Mouse (Mus musculus): ENCODE results near the gene Kif17. TPM values are rescaled to one million over a fixed set of nuclear protein-coding genes. Genes with fewer than 3 reads are reported as not detected.
A peak's percentile ranks its signal among the peaks of the same experiment; 100 is the strongest.

Gene Kif17
- polyA plus RNA-seq, 1 experiment from 2014 or later, result 1.9 TPM

GRCm38 (mm10) chr4:138252231-138252630 lies 2.0 kb downstream of the Kif17 start:
- peaks cover 19% of the 10 kb centered on the region for H3K4me1 ChIP-seq (ENCODE audit: control insufficient read depth, insufficient read depth, low read length)
- no peak for ATAC-seq (ENCODE audit: insufficient read depth, low FRiP score)
- no peaks in the 10 kb centered on the region for H3K9me3 ChIP-seq (replicated peaks; ENCODE audit: control insufficient read depth, low read length)
- H3K36me3 ChIP-seq (ENCODE audit: control insufficient read depth, insufficient read depth, low read length), result no peaks in the 10 kb centered on the region
- H3K27ac ChIP-seq (ENCODE audit: low read length), result no peak overlapping the region
- no peak overlapping the region for H3K9ac ChIP-seq (ENCODE audit: low read length)
- 23% methylated on average over 5 of the region's 5 CpGs for WGBS
- H3K4me3 ChIP-seq (replicated peaks; ENCODE audit: low read length), result no peak overlapping the region
- H3K27me3 ChIP-seq (ENCODE audit: control insufficient read depth, insufficient read depth, low read length), result peaks cover 10% of the 10 kb centered on the region
- H3K4me2 ChIP-seq (ENCODE audit: low read depth, low read length), result peak overlapping the region; percentile 44

- Histone ChIP-seq H3K27me3 (ENCODE audit: control insufficient read depth, insufficient read depth, low read length) (no peaks in the 10 kb centered on the region), H3K9ac (ENCODE audit: low read length) (no peak overlapping the region), H3K4me3 (replicated peaks; ENCODE audit: low read length) (no peak overlapping the region), H3K27ac (ENCODE audit: low read length) (no peak overlapping the region), H3K36me3 (ENCODE audit: control insufficient read depth, insufficient read depth, low read length) (no peaks in the 10 kb centered on the region), H3K9me3 (replicated peaks; ENCODE audit: control insufficient read depth, low read length) (no peaks in the 10 kb centered on the region), H3K4me2 (ENCODE audit: low read depth, low read length) (no peak overlapping the region), H3K4me1 (ENCODE audit: control insufficient read depth, insufficient read depth, low read length) (no peaks in the 10 kb centered on the region)
- WGBS, result 77% methylated on average over 22 of the region's 22 CpGs
- ATAC-seq (ENCODE audit: insufficient read depth, low FRiP score), result no peak
Measured at GRCm38 (mm10) chr4:138257116-138257687, 7.0 kb downstream of the Kif17 start.

GRCm38 (mm10) chr4:138258663-138259062 lies 8.4 kb downstream of the Kif17 start:
- H3K27me3 ChIP-seq (ENCODE audit: control insufficient read depth, insufficient read depth, low read length), result peaks cover 6% of the 10 kb centered on the region
- no peak overlapping the region for H3K9ac ChIP-seq (ENCODE audit: low read length)
- WGBS, result 75% methylated on average over 7 of the region's 7 CpGs
- no peaks in the 10 kb centered on the region for H3K36me3 ChIP-seq (ENCODE audit: control insufficient read depth, insufficient read depth, low read length)
- H3K4me3 ChIP-seq (replicated peaks; ENCODE audit: low read length), result no peak overlapping the region
- H3K4me1 ChIP-seq (ENCODE audit: control insufficient read depth, insufficient read depth, low read length), result 0 out of 2 replicates have a peak, but pooled peaks cover 3% of the 10 kb centered on the region
- H3K4me2 ChIP-seq (ENCODE audit: low read depth, low read length), result no peak overlapping the region
- no peak for ATAC-seq (ENCODE audit: insufficient read depth, low FRiP score)
- no peak overlapping the region for H3K27ac ChIP-seq (ENCODE audit: low read length)
- no peaks in the 10 kb centered on the region for H3K9me3 ChIP-seq (replicated peaks; ENCODE audit: control insufficient read depth, low read length)

- no peak overlapping the region for H3K4me3 ChIP-seq (replicated peaks; ENCODE audit: low read length)
- H3K9me3 ChIP-seq (replicated peaks; ENCODE audit: control insufficient read depth, low read length), result no peaks in the 10 kb centered on the region
- peaks cover 6% of the 10 kb centered on the region for H3K27me3 ChIP-seq (ENCODE audit: control insufficient read depth, insufficient read depth, low read length)
- no peak overlapping the region for H3K27ac ChIP-seq (ENCODE audit: low read length)
- ATAC-seq (ENCODE audit: insufficient read depth, low FRiP score), result no peak
- WGBS, result 78% methylated on average over 5 of the region's 5 CpGs
- H3K9ac ChIP-seq (ENCODE audit: low read length), result no peak overlapping the region
- no peaks in the 10 kb centered on the region for H3K36me3 ChIP-seq (ENCODE audit: control insufficient read depth, insufficient read depth, low read length)
- H3K4me1 ChIP-seq (ENCODE audit: control insufficient read depth, insufficient read depth, low read length), result 0 out of 2 replicates have a peak, but pooled peaks cover 3% of the 10 kb centered on the region
- H3K4me2 ChIP-seq (ENCODE audit: low read depth, low read length), result no peak overlapping the region
Measured at GRCm38 (mm10) chr4:138259482-138259881, 9.2 kb downstream of the Kif17 start.

GRCm38 (mm10) chr4:138261843-138262681 lies 11.8 kb downstream of the Kif17 start:
- Histone ChIP-seq H3K27me3 (ENCODE audit: control insufficient read depth, insufficient read depth, low read length) (peaks cover 6% of the 10 kb centered on the region), H3K9ac (ENCODE audit: low read length) (peak overlapping the region; percentile 67), H3K4me1 (ENCODE audit: control insufficient read depth, insufficient read depth, low read length) (0 out of 2 replicates have a peak, but pooled peaks cover 3% of the 10 kb centered on the region), H3K4me2 (ENCODE audit: low read depth, low read length) (peak overlapping the region; percentile 87), H3K9me3 (replicated peaks; ENCODE audit: control insufficient read depth, low read length) (no peaks in the 10 kb centered on the region), H3K4me3 (replicated peaks; ENCODE audit: low read length) (peak overlapping the region; percentile 72), H3K36me3 (ENCODE audit: control insufficient read depth, insufficient read depth, low read length) (no peaks in the 10 kb centered on the region), H3K27ac (ENCODE audit: low read length) (no peak overlapping the region)
- under 1% methylated on average over 76 of the region's 78 CpGs for WGBS
- peak; percentile 92 for ATAC-seq (ENCODE audit: insufficient read depth, low FRiP score)

GRCm38 (mm10) chr4:138267869-138268268 lies 17.6 kb downstream of the Kif17 start:
- H3K9me3 ChIP-seq (replicated peaks; ENCODE audit: control insufficient read depth, low read length), result no peaks in the 10 kb centered on the region
- H3K9ac ChIP-seq (ENCODE audit: low read length), result no peak overlapping the region
- no peak overlapping the region for H3K27ac ChIP-seq (ENCODE audit: low read length)
- no peaks in the 10 kb centered on the region for H3K36me3 ChIP-seq (ENCODE audit: control insufficient read depth, insufficient read depth, low read length)
- ATAC-seq (ENCODE audit: insufficient read depth, low FRiP score), result no peak
- 74% methylated on average over 10 of the region's 10 CpGs for WGBS
- no peak overlapping the region for H3K4me2 ChIP-seq (ENCODE audit: low read depth, low read length)
- no peaks in the 10 kb centered on the region for H3K4me1 ChIP-seq (ENCODE audit: control insufficient read depth, insufficient read depth, low read length)
- H3K4me3 ChIP-seq (replicated peaks; ENCODE audit: low read length), result no peak overlapping the region
- peaks cover 6% of the 10 kb centered on the region for H3K27me3 ChIP-seq (ENCODE audit: control insufficient read depth, insufficient read depth, low read length)

GRCm38 (mm10) chr4:138272011-138272997 lies 22.1 kb downstream of the Kif17 start:
- Histone ChIP-seq H3K9me3 (replicated peaks; ENCODE audit: control insufficient read depth, low read length) (no peaks in the 10 kb centered on the region), H3K27ac (ENCODE audit: low read length) (no peak overlapping the region), H3K27me3 (ENCODE audit: control insufficient read depth, insufficient read depth, low read length) (no peaks in the 10 kb centered on the region), H3K4me2 (ENCODE audit: low read depth, low read length) (no peak overlapping the region), H3K4me3 (replicated peaks; ENCODE audit: low read length) (no peak overlapping the region), H3K9ac (ENCODE audit: low read length) (no peak overlapping the region), H3K36me3 (ENCODE audit: control insufficient read depth, insufficient read depth, low read length) (no peaks in the 10 kb centered on the region), H3K4me1 (ENCODE audit: control insufficient read depth, insufficient read depth, low read length) (no peaks in the 10 kb centered on the region)
- peak; percentile 85 for ATAC-seq (ENCODE audit: insufficient read depth, low FRiP score)
- 55% methylated on average over 14 of the region's 14 CpGs for WGBS

- no peak overlapping the region for H3K27ac ChIP-seq (ENCODE audit: low read length)
- H3K4me1 ChIP-seq (ENCODE audit: control insufficient read depth, insufficient read depth, low read length), result no peaks in the 10 kb centered on the region
- no peaks in the 10 kb centered on the region for H3K36me3 ChIP-seq (ENCODE audit: control insufficient read depth, insufficient read depth, low read length)
- no peaks in the 10 kb centered on the region for H3K9me3 ChIP-seq (replicated peaks; ENCODE audit: control insufficient read depth, low read length)
- no peak overlapping the region for H3K9ac ChIP-seq (ENCODE audit: low read length)
- no peak overlapping the region for H3K4me3 ChIP-seq (replicated peaks; ENCODE audit: low read length)
- H3K27me3 ChIP-seq (ENCODE audit: control insufficient read depth, insufficient read depth, low read length), result no peaks in the 10 kb centered on the region
- no peak overlapping the region for H3K4me2 ChIP-seq (ENCODE audit: low read depth, low read length)
- WGBS, result 65% methylated on average over 7 of the region's 7 CpGs
- no peak for ATAC-seq (ENCODE audit: insufficient read depth, low FRiP score)
Measured at GRCm38 (mm10) chr4:138278346-138278745, 28.1 kb downstream of the Kif17 start.
